In the genomic region with DNA sequence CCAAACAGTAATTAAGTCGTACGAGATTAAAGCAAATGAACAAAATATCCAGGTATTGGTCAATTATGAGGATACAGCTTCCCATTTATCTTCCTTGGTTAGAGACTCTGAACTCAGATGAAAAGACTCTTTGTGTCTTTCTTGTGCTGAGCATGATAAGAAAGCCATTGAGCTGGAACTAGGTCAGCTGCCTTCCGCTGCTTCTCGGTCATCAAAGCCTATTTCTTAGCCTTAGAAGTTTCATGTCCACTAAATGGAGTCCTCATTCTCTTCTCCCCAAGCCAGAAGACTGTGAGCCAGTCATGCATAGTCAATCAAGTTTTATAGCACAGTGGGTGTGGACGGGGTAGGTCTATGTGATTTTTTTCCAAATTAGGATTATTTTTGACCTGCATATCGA, we compare ENCODE assay signal across 18 mouse cellular contexts.
"Had no signal": no experiment of that assay in that cellular context is flagged by ENCODE, and none has a peak within 500 bp of the region (broad histone marks: within the 10 kb centered on the region; RNA-seq: fewer than 3 reads in every experiment).

No protein-coding gene starts in this region.

- H3K27ac ChIP-seq: intestine, embryonic 15.5 days; kidney, embryonic 15.5 days; left cerebral cortex, adult 2 months; liver, embryonic 13.5 days; midbrain, embryonic 12.5 days; neural tube, embryonic 12.5 days; neural tube, embryonic 15.5 days; stomach, postnatal 0 days had no signal

- H3K4me3 ChIP-seq: intestine, embryonic 15.5 days; kidney, embryonic 15.5 days; left cerebral cortex, adult 2 months; liver, embryonic 13.5 days; midbrain, embryonic 12.5 days; neural tube, embryonic 12.5 days; neural tube, embryonic 15.5 days had no signal

- H3K27me3 ChIP-seq: intestine, embryonic 15.5 days; kidney, embryonic 15.5 days; liver, embryonic 13.5 days; midbrain, embryonic 12.5 days; neural tube, embryonic 12.5 days; neural tube, embryonic 15.5 days had no signal

- H3K36me3 ChIP-seq: intestine, embryonic 15.5 days; kidney, embryonic 15.5 days; liver, embryonic 13.5 days; midbrain, embryonic 12.5 days; neural tube, embryonic 12.5 days; neural tube, embryonic 15.5 days had no signal

- H3K4me1 ChIP-seq: intestine, embryonic 15.5 days; liver, embryonic 13.5 days; midbrain, embryonic 12.5 days; neural tube, embryonic 15.5 days had no signal

- ATAC-seq: intestine, embryonic 15.5 days had no signal

- H3K9ac ChIP-seq: intestine, embryonic 15.5 days; kidney, embryonic 15.5 days; liver, embryonic 13.5 days; midbrain, embryonic 12.5 days; neural tube, embryonic 12.5 days; neural tube, embryonic 15.5 days had no signal

- DNase-seq: kidney, adult 11 months; kidney, adult 8-10 months; kidney, postnatal 10 days; kidney, postnatal 36 days; layer of hippocampus, postnatal 36 days; liver, embryonic 13.5 days; lung, adult 2 months; lung, postnatal 14 days; lung, postnatal 4 days; thymus, postnatal 14 days; thymus, postnatal 4 days had no signal

- H3K4me2 ChIP-seq: intestine, embryonic 15.5 days; kidney, embryonic 15.5 days; liver, embryonic 13.5 days; midbrain, embryonic 12.5 days; neural tube, embryonic 12.5 days; neural tube, embryonic 15.5 days had no signal

- H3K9me3 ChIP-seq: intestine, embryonic 15.5 days; kidney, embryonic 15.5 days; liver, embryonic 13.5 days; midbrain, embryonic 12.5 days; neural tube, embryonic 12.5 days; neural tube, embryonic 15.5 days had no signal
